Mouse (Mus musculus): ENCODE data around the gene Orc3.

DNA sequence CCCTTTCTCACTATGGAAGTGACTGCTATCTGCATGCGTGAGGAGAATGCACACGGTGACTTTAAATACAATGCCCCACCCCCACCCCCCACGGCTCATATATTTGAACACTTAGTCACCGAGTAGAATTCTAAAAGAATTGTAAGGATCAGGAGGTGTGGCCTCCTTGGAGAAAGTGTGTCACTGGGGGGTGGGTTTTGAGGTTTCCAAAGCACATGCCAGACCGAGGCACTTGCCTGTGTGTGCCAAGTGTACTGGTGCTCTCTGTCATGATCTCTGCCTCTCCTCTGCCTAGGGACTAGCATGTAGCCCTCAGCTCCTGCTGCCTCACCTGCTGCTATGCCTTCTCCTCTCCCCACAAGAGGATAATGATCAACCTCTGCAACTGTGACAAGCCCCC lies 32.3 kb downstream of the Orc3 start:
- no peak for TF ChIP-seq CTCF (IDR thresholded peaks at IDR 0.05; ENCODE audit: insufficient read depth, low read length)
- TF ChIP-seq POLR2A (IDR thresholded peaks at IDR 0.05; ENCODE audit: borderline replicate concordance, extremely low read depth, low read depth, low read length): no peak
